Mouse (Mus musculus): ENCODE measurements around the gene Pecr.

DNA sequence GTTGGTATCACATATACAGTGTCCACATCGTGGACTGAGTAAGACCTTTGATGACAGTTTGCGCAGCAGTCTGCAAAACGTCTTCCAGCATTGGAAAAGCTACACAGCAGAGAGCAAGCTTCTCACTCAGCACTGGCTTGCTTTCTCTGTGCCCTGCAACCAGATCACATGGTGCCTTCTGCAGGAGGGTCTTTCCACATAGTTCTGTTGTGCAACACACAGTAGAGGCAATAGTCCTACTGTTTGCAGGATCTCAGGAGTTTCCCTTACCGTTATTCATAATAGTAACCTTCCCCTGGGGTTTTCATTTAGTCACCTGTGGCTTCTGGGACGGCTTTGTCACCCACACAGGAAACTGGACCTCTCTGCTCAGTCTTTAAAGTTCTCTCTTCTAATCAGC, 36.6 kb upstream of the Pecr start:
- TF ChIP-seq POLR2A (IDR thresholded peaks at IDR 0.05; ENCODE audit: low read depth, low read length) (no peak), CTCF (conservative IDR thresholded peaks at IDR 0.05 in 1 of 2, IDR thresholded peaks at IDR 0.05 in 1 of 2; ENCODE audit: low read depth in 2 of 2, low read length in 2 of 2) (no peak), E2F4 (IDR thresholded peaks at IDR 0.05; ENCODE audit: insufficient replicate concordance, low read depth, low read length) (no peak), ZNF384 (IDR thresholded peaks at IDR 0.05; ENCODE audit: low read depth, low read length) (no peak)

Data from CH12.LX (cell line).